Mouse (Mus musculus) activated CD4-positive, CD25-positive, alpha-beta regulatory T cell, adult 4 months (primary cell): ENCODE results near the gene Lipm. TPM values are rescaled to one million over a fixed set of nuclear protein-coding genes. Genes with fewer than 3 reads are reported as not detected.

Experiments used
- ATAC-seq: one replicate; pipeline ENCODE4 v1.8.0; 2017
- polyA plus RNA-seq, 2 experiments: library from polyadenylated mRNA; unstranded; fragments of 100-300 nt; shearing (Covaris generic); gene quantifications; one replicate each; pipeline ENCODE4 v1.2.1; 2017

The Lipm gene
- not detected for polyA plus RNA-seq

DNA sequence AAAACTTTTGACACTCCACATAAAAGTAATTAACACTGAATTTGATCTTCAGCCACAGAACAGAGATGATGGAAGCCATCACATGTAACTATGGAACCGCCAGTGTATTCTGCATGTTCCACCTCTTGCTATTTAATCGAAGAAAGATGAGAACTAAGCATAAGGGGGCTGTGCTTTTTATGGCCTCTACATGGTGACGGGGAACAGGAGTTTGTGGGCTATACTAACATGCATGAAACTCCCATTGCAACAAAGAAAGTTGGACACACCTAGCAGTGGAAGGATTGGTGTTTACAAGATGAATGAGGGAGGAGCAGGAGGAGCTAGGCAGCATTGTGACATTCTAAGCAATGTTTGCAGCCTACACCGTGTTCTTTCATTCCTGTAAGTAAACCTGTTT, at the start of gene Lipm:
Gene Lipm, plus strand, starts transcription at position 301 of the 400 bp plus-strand sequence.
- ATAC-seq = no peak

DNA sequence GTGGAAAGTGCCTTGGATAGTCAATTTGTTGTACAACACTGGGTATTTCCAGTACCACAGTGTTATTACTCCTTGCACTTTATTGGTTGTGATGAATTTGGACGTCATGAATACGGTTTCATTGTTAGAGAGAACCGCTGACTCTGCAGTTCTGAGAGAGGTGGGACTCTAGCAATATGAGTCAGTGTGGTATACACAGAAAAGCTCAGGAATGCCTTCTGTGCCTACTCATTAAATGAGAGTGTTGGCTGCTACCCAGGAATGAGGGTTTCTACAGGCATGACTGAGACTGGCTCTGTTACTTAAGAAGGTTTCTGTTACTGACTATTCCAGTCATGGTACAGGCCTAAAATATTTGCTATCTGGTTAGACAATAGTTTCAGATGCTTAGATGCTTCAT, 49.2 kb upstream of the Lipm start:
- no peak for ATAC-seq

DNA sequence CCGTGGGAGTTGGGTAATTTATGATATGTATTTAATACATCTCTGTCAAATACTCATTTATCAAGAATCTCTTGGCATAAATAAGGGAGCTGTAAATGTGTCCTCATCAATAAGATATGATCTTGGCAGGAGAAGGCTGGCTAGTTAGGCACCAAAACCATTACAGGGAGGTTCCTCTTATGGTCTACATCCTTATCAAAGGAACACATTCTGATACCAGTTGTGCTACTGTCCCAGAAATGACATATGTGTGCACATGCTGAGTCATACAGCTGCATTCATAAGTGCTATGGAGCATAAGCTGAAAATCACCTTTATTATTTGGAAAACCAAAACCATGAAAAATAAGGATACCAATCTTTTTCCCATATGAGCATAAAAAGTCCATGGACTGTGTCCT, 37.2 kb upstream of the Lipm start:
- ATAC-seq = no peak

DNA sequence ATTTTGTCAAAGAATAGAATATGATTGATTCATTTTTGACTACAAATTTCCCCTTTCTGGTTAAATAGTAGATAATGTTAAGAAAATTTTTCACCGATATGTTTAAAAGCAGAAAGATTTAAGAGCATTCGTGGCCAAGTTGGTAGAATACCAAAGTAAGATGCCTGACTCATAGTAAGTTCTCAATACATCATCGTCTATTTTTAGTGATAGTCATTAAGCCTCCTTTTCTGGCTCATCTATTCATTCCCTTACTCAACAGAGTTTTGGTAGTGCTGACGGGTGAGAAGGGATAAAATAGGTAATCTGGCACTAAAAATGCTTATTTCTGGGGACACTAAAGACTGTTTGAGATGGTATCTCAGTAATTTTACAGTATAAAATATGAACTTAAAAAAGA, 36.7 kb upstream of the Lipm start:
- no peak for ATAC-seq

DNA sequence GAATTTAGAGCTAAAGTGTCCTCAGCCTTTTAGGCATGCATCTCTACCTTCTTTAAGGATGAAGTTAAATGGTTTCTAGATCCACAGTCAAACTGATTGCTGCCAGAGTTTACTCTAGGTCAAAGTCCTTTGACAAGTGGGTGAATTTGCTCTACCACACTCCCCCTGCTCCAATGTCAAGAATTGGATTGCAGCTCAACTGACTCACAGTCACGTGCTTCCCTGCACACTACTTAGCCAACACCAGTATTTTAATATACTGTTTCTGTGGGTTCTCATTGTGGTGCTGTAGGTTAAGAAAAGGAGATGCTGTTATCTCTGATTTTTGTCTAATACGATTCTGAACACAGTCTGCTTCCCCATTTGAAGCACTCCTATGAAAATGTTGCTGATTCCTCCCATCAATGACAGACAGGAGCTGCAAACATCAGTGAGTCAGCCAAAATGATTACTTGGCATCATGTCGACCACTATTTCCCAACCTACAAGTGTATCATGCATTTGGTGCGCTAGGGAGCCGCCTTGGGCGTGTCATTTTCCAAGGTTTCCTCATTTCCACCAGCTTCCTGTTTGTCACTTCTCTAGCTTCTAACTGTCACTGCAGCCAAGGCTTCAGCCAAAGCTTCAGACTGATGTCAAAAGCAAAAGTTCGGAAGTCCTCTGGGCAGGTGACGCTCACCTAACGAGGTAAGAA, 33.8 kb upstream of the Lipm start, which contains the start of gene Lipn:
Gene Lipn, plus strand, starts transcription at position 580 of the 694 bp plus-strand sequence.
- no peak for ATAC-seq

- ATAC-seq = no peak
Observed at GRCm38 (mm10) chr19:34074239-34074638, 26.5 kb upstream of the Lipm start.

GRCm38 (mm10) chr19:34078130-34078529, 22.6 kb upstream of the Lipm start:
- ATAC-seq = no peak

GRCm38 (mm10) chr19:34089011-34089680, 11.6 kb upstream of the Lipm start:
- ATAC-seq = no peak

DNA sequence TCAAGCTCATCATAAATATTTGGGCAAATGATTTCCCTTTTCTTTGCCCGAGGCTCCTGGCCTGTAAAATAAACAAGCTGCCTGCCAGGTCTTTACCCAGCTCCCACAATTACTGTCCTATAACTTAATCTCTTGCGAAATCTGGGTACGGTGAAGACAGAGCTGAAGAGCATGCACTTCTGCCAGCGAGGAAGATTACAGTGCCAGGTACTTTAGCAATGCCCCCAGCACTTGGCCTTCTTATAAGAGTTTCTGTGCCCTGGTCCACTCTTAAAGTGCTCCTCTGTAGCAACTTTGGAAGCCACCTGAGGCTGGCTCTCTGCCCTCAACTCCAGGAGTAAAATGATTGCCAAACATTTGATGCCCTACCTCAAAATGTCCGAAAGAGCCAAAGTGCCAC, 5.4 kb upstream of the Lipm start:
- no peak for ATAC-seq

GRCm38 (mm10) chr19:34096228-34096627, 4.5 kb upstream of the Lipm start:
- ATAC-seq = no peak

DNA sequence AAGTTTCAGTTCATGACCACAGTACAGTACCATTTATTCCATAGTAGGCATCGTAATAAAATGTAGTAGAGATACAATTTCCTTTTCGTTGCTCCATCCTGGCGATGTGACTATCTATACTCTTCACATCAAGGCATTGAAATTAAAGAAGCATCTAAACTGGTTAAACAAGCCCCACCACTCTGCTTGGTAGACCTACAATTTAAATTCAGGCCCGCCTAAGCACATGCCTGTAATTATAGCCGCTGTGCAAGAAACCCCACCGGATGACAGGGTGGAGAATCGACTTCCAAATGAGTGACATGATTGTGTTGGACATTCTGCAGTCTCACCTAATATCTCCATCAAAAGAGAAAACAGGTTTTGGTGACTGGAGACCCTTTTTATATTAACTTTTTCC, 1.2 kb downstream of the Lipm start:
- ATAC-seq = no peak

DNA sequence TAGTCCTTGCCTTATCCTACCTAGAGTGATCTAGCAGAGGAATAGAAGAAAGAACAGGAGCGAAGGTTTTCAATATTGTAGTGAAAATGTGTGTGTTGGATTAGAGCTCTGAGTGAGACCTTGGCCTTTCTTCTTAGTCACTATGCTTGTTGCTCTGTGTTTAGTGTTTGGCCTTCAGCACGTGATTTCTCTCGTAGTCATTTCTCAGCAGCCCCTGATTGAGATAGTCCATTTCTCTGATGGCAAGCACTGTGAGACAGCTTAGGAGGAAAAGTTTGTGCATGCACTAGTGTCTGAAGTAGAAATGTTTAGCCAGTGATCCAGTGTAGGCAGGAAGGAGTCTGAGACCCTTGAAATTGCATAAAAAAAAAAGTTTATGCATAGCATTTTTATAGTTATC, 4.1 kb downstream of the Lipm start:
- no peak for ATAC-seq

- no peak for ATAC-seq
Observed at GRCm38 (mm10) chr19:34119102-34119501, 18.4 kb downstream of the Lipm start.

GRCm38 (mm10) chr19:34119653-34120052, 18.9 kb downstream of the Lipm start:
- no peak for ATAC-seq

DNA sequence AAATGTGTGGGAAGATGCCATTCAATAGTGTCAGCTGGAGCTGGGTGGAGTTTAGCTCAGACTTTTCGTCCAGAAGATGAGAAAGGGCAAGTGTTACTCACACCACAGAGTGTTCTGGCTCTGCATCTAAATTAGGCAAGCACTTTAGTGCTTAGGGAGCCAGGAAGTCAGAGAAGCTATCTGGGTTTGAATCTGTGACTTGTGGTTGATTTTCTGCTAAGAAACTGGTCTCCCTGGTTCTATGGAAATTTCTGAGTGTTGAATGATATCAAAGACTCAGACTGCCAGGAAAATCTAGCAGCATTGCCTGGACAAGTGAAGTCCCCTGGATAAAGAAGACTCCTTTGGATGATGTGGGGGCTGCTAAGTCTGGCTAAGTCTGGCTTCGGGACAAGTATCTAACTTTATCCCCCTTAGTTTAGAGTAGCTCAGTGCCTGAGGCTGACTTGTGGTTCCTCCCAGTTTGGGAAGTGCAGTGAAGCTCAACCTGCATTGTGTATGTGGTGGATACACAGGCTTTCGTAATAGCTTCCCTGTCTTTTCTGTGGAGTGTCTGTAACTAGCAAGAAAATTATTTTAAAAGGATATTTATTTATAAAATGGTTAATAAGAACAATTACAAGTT, 19.5 kb downstream of the Lipm start:
- peak; percentile 57 for ATAC-seq

DNA sequence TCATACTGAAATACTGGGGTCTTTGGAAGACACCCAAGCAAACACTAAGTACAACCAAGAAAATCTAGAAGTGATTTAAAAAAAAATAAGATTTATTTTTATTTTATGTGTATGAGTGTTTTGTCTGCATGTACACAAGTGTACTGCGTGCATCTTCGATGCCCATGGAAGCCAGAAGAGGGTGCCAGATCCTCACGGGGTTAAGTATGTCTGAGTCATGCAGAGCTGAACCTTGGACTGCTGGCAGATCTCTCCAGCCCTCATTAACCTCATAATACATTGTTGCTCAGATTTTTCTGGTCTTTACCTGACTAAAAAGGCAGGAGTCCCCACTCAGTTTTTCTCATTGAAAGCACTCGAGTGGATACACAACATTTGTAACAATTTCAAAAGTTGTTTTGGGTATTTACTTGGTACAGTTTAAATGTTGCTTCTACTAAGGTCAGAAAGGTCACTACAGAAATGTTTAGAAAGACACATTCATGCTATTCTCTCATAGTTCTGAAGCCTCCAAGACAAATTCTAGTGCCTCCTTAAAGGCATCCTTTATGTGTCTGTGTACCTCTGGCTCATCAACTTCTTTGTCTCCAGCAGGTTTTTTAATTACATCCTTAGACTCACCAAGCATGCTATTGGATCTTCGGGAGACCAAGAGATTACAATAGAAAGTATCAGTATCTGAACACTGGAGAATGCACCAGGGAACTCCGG, 38.1 kb downstream of the Lipm start:
- ATAC-seq = no peak

DNA sequence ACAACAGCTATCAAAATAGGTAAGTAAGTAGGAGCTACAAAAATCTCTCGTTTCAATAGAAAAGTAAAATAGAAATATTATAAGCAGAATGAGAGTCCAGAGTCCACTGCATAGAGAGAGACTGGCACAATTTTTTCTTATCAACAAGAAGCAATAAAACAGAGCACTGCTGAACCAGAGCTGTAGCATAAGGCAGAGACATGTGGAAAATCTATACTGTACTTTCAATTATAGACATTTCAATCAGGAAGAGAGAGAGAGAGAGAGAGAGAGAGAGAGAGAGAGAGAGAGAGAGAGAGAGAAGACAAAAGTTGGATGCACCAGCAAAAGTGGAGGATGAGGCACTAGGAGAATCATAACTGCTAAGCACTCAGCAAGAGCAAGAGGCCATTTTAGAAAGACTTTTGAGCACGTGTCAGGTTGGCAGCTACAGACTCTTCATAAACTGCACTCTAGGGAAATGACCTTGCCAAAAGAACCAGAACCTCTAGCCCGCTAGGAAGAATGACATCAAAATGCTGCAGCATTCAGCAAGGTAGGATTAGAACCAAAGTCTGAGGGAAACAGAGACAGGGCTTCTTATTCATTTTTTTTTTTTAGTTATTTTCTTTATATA, 38.8 kb downstream of the Lipm start:
- ATAC-seq = no peak

GRCm38 (mm10) chr19:34148421-34148820, 47.7 kb downstream of the Lipm start:
- no peak for ATAC-seq

GRCm38 (mm10) chr19:34151909-34152308, 51.2 kb downstream of the Lipm start:
- ATAC-seq = peak; percentile 78

DNA sequence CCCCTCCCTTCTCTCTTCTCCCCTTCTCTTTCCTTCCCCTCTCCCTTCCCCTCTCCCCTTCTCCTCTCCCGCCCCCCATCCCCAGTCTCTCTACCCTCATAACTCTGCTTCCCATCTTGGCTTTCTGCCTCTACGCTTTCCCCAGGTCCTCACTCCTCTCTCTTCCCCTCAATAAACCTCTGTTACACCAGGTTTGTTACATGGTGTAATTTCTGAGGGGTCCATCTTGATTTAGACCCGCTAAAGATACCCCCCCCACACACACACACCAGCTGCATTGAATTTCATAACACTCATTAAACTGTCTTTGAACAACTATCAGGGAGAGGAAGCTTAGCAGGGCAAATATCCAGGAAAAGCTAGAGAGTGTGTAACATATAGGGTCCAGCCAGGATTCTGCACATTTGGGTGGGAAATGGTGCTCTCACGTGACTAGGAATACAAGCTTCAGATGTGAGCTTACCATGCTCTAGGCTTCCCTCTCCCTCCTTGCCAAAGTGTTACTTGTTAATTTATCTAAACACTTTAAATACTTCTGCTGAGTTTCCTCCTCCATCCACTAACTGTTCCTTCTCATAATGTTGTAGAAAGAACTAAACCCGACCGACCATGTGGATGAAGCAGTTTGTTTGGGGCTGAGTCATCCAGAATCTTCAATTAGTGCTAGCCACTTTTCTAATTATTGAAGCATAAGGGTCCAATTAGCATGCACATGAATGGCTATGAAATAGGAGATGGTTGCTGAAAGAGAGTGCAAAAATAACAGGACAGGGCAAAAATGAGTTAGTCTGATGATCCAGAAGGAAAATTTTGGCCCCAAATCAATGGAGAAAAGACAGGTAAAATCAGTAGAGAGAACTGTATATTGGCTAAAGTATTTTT, 52.8 kb downstream of the Lipm start:
- no peak for ATAC-seq

DNA sequence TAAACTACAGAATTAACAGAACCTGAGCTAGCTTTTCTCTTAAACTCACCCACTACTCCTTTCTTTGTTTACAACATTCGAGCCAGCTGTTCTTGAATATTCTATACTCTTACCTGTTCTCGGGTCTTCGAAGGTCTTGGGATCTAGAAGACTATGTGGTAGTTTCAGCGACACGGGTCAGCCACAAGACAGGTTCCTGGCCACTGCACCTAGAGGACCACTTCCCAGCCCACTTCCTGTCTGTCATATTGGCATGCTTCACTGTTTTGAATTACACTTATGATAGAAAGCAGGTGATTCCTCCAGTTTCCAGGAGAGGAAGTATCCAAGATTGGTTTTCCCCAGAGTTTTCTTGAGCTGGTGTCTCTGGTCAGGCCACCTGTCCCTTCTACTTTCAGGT, 62.0 kb downstream of the Lipm start:
- ATAC-seq = no peak

DNA sequence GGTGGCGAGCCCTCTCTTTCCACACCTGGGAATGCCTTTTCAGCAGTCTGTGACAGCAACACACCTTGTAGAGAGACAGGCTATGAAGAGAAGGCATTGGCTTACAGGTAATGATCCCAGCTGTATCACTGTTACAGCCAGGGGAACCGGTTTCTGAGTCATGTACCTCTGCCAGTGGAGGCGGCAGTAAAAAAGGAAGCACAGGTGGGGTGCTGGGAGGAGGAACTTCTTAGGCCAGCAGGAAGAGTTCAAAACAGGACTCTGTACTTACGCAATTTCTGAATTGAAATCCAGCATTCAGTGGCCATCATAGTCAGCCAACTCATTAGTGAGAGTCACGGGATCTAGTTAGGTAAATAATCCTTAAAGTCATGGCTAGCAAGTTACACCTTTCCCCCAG, 65.2 kb downstream of the Lipm start, which contains the start of gene Ankrd22:
Gene Ankrd22, minus strand, starts transcription at position 163 of the 400 bp plus-strand sequence.
- ATAC-seq = no peak
